ENCODE assay signal across 13 mouse cellular contexts in the genomic region with DNA sequence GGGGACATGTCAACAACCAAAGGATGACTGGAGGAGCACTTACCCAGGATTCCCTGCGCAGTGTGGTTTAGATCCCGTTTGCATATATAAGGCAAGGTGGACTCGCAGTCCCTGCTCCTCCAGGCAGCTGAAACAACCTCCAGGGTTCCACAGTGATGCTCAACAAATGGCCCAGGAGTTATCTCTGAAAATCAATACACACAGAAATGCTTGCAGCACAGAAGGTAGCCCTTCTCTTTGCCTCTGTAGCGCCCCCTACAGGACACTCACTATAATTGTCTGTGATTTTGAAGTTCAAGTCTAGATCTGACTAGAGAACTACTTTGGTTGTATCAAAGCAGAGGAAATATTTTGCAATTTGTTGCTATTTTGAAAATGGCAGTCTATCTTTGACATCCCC. TPM values are rescaled to one million over a fixed set of nuclear protein-coding genes. Genes with fewer than 3 reads are reported as not detected.
A peak's percentile ranks its signal among the peaks of the same experiment; 100 is the strongest.
DNase-seq lines count a peak whose midpoint lies in the region; ATAC-seq and TF ChIP-seq lines count a peak whose summit lies in the region.
"Had no signal": no experiment of that assay in that cellular context is flagged by ENCODE, and none has a peak within 500 bp of the region (broad histone marks: within the 10 kb centered on the region; RNA-seq: fewer than 3 reads in every experiment).

No protein-coding gene starts in this region.

- no peaks in the 10 kb centered on the region for H3K4me1 ChIP-seq in E14TG2a.4 (replicated peaks; ENCODE audit: low read depth, low read length)
- no peaks in the 10 kb centered on the region for H3K4me1 ChIP-seq in stomach, postnatal 0 days (replicated peaks; ENCODE audit: control insufficient read depth, insufficient read depth)
- H3K4me1 ChIP-seq: hindbrain, embryonic 12.5 days had no signal

- H3K4me2 ChIP-seq in stomach, postnatal 0 days (replicated peaks; ENCODE audit: low read depth): no peak overlapping the region
- H3K4me2 ChIP-seq: hindbrain, embryonic 12.5 days had no signal

- intact Hi-C loops in left cerebral cortex, adult 2 months (cut with DNase I): no loop called here

- no peak overlapping the region for H3K9ac ChIP-seq in stomach, postnatal 0 days (ENCODE audit: low read length)
- H3K9ac ChIP-seq: hindbrain, embryonic 12.5 days had no signal

- TF ChIP-seq EP300 in stomach, postnatal 0 days (optimal IDR thresholded peaks at IDR 0.05): no peak

- DNase-seq in CD4-positive, CD25-positive, alpha-beta regulatory T cell, adult 2 months (ENCODE audit: low read depth, low spot score): peak; percentile 34
- DNase-seq in left cerebral cortex, adult 2 months (ENCODE audit: extremely low spot score in 1 of 2, low spot score in 2 of 2): no peak
- no peak for DNase-seq in left cerebral cortex, adult 11 months (ENCODE audit: low spot score)
- DNase-seq in stomach, postnatal 0 days (ENCODE audit: low spot score): no peak
- DNase-seq in urinary bladder, adult 18-20 months (ENCODE audit: low spot score in 2 of 2): no peak
- DNase-seq in left cerebral cortex, adult 18-20 months (ENCODE audit: low spot score in 2 of 2): no peak
- DNase-seq: adrenal gland, adult 8-10 months; kidney, postnatal 14 days had no signal

- no peak overlapping the region for H3K27ac ChIP-seq in left cerebral cortex, adult 2 months
- H3K27ac ChIP-seq in stomach, postnatal 0 days (replicated peaks): no peak overlapping the region
- H3K27ac ChIP-seq: hindbrain, embryonic 12.5 days had no signal

- no peaks in the 10 kb centered on the region for H3K27me3 ChIP-seq in E14TG2a.4 (ENCODE audit: insufficient read depth, low read length)
- H3K27me3 ChIP-seq in stomach, postnatal 0 days (ENCODE audit: control insufficient read depth, insufficient read depth, low read length): no peaks in the 10 kb centered on the region
- H3K27me3 ChIP-seq: hindbrain, embryonic 12.5 days had no signal

- peak; percentile 40 for TF ChIP-seq CTCF in left cerebral cortex, adult 2 months (IDR thresholded peaks at IDR 0.05)
- peak; percentile 46 for TF ChIP-seq CTCF in E14TG2a.4 (conservative IDR thresholded peaks at IDR 0.05; ENCODE audit: low read length)
- TF ChIP-seq CTCF in stomach, postnatal 0 days (IDR thresholded peaks at IDR 0.05; ENCODE audit: low read depth): peak; percentile 53

- H3K4me3 ChIP-seq in left cerebral cortex, adult 2 months: no peak overlapping the region
- no peak overlapping the region for H3K4me3 ChIP-seq in E14TG2a.4 (replicated peaks; ENCODE audit: low read length)
- H3K4me3 ChIP-seq in stomach, postnatal 0 days (ENCODE audit: low read depth, low read length): no peak overlapping the region
- H3K4me3 ChIP-seq: erythroblast, embryonic 14.5 days; hindbrain, embryonic 12.5 days had no signal

- no peak for ATAC-seq in CD4-positive, CD25-positive, alpha-beta regulatory T cell, adult 4 months
- no peak for ATAC-seq in stomach, postnatal 0 days (ENCODE audit: low FRiP score, low TSS enrichment)

- no peaks in the 10 kb centered on the region for H3K9me3 ChIP-seq in E14TG2a.4 (ENCODE audit: low read length)
- H3K9me3 ChIP-seq in stomach, postnatal 0 days (ENCODE audit: control insufficient read depth, low read length): no peaks in the 10 kb centered on the region
- H3K9me3 ChIP-seq: hindbrain, embryonic 12.5 days had no signal

- no peaks in the 10 kb centered on the region for H3K36me3 ChIP-seq in E14TG2a.4 (ENCODE audit: insufficient read depth, low read length)
- no peaks in the 10 kb centered on the region for H3K36me3 ChIP-seq in stomach, postnatal 0 days (ENCODE audit: control insufficient read depth, insufficient read depth, low read length)
- H3K36me3 ChIP-seq: hindbrain, embryonic 12.5 days had no signal

- 72% methylated on average over 4 of the region's 4 CpGs for WGBS in stomach, postnatal 0 days

RNA-seq across cellular contexts. Expression of gene Pla2r1, which starts 38.2 kb away (rescaled TPM):
- polyA plus RNA-seq in CD4-positive, CD25-positive, alpha-beta regulatory T cell, adult 4 months (2017; shearing (Covaris generic)): not detected
- under 1 TPM; 0.23 to 0.28 TPM for total RNA-seq in left cerebral cortex, adult 2 months (2021)
- polyA plus RNA-seq in stomach, postnatal 0 days (2015; fragmentation: Nextera tagmentation; extraction: Ambion mirVana): 0.86 and 0.94 TPM in 2 replicates
- under 1 TPM; 0.49 to 0.53 TPM for total RNA-seq in left cerebral cortex, adult 18-20 months (2021)
- total RNA-seq: megakaryocyte, adult 5-6 weeks had no signal
- polyA plus RNA-seq: erythroblast, embryonic 14.5 days had no signal
